Mouse (Mus musculus) cerebellum, adult 9-11 months (tissue): ENCODE data around the gene Tmigd3.

Experiments
- DNase-seq: peaks from one replicate; pipeline ENCODE4 v3.0.0; 2022

Tmigd3 gene

DNA sequence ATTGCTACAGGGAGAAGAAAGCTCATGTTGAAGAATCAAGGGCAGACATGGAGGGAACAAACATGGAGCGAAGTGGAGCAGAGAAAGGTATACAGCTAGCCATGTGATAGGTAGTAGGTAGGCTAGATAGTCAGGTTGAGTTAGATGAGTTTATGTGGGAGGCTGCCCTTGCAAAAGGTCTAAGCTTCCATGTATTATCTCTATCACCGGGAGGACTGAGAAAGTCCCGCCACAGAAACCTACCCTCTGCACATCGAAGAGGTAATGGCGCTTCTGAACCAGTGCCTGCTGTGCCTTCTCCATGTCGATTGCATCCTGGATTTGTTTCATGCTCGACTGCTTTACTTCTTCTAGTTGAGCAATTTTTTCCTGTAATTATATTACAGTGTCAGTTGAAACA lies 80.6 kb downstream of the Tmigd3 start:
- no peak for DNase-seq

DNA sequence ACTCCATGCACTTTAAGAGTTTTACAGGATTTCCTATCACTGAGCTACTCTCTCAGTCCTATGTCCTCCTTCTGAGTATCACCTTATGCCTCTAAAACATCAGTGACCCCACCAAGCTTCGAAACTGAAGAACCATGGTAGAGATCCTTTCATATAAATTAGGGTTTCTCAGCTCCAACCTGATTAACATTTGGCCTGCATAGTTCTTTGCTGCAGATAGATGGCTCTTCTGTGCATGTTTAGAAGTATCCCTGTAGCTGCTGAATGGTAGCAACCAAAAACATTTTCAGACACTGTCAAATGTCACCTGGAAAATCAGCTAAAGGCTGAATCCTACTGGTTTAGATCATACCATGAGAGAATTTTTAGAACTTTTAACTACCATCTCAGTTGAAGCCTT lies 86.5 kb downstream of the Tmigd3 start:
- no peak for DNase-seq

DNA sequence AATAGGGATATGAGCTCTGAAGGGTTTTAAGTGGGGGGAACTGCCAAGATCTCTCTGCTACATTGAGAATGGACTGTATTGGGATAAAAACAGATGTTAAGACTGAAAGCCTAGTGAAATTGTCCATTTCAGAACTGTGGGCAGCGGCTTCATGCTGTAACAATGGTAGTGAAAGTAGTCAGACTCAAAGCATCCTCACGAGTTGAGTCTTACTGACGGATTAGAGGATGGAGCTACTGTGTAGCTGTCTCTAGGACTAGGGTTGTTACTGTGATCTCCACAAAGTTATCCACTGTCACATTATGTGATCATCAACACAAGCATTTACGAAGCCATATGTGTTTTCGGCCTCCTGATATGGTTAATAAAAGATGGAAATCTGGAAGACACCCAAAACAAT lies 87.5 kb downstream of the Tmigd3 start:
- no peak for DNase-seq

DNA sequence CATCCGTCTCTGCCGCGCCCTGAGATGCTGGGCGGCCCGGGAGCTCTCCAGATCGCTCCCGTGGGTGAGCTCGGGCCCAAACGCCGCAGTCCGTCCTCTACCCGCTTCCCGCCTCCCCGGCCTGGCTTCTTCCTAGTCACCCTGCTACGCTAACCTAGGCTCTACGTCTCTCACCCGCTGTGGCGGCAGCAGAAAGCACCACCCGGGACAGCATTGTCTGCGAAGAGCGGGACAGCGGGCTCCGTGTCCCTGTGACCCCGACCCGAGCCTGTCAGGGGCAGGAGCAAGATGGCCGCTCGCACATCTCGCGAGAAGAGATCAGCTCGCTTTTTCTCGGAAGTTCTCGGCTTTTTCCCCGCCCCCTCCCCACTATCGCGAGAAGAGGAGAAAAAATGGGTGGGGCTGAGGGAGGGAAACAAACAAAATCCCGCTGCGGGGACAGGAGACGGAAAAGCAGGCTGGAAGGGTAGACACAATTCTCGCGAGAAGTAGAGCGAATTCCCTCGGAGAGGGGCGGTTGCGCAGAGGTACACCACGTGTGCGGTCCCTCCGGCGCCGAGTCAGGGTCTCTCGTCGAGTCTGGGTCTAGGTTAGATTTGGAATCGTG lies 88.4 kb downstream of the Tmigd3 start, which contains the start of gene Wdr77:
Gene Wdr77 (plus strand): TSS at position 396 of the 607 bp plus-strand sequence.
- peak; percentile 96 for DNase-seq

DNA sequence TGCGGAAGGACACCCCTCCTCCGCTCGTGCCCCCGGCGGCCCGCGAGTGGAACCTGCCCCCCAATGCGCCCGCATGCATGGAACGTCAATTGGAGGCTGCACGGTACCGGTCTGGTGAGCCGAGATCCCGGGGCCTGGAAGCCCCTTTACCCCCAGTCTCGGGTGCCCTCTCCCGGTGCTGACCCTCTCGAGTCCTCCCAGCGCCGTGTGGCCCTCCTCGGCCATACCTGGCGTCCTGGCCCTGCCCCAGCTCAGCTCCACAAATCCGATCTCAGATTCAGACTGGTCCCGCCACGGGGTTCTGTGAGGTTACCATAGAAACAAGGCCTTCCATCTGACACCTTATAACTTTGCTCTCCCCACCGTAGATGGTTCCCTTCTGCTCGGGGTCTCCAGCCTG lies 88.9 kb downstream of the Tmigd3 start:
- no peak for DNase-seq

DNA sequence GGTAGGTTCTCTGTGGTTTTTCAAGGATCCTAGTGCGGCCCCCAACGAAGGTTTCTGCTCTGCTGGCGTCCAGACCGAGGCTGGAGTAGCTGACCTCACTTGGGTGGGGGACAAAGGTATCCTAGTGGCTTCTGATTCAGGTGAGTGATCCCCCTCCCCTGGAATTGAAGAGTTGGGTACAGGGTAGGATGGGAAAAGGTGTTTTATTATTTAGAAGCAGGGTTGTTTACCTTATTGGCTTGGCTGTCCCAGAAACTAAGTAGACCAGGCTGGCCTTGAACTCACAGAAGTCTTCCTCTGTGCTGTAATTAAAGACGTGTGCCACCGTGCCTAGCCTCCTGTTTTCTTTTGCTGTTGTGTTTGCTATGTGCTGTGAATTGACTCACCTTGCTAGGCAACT lies 89.3 kb downstream of the Tmigd3 start, which contains the start of gene Atp5f1:
Gene Atp5f1 (minus strand): TSS at position 101 of the 400 bp plus-strand sequence.
- no peak for DNase-seq

DNA sequence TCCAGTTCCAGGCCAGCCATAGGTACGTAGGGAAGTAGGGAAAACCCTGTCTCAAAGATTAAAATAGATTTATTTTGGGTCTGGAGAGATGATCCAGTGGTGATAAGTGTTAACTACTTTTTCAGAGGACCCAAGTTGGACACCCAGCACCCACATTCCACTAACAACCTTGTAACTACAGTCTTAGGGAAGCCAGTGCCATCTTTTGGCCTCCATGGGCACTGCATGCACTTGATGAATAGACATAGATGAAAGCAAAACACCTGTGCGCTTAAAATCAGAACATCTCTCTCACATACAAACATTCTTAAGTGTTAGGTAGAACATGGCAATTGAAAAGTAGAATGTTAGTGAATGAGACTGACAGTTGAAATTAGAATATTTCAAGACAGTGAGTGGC lies 90.0 kb downstream of the Tmigd3 start:
- peak; percentile 20 for DNase-seq

DNA sequence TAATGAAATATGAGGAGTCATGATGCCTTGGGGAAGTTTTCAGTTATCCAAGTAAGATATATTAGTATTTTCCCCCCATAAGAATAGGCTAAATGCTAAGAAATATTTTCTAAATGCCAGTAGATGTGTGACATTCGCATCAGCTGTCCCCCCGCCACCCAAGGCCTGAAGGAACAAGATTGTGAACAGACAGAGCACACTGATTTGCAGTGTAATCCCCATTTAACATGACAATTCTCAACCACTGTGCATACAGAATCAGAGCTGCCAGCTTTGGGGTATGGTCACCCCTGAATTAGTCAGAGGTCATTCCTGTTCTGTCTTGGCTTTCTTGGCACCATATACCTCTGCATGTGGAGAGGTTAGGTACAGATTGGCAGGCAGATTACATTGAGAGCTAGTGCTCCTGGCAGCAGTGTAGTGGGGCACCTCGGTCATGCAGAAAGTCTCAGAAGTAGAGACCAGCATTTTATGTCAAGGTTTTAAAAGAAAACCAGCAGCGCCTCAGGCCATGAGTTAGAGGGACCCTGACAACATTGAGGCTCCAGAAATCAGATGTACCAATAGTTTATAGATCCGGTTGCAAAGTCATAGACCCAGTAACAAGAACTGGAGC lies 101.2 kb downstream of the Tmigd3 start:
- DNase-seq = no peak

DNA sequence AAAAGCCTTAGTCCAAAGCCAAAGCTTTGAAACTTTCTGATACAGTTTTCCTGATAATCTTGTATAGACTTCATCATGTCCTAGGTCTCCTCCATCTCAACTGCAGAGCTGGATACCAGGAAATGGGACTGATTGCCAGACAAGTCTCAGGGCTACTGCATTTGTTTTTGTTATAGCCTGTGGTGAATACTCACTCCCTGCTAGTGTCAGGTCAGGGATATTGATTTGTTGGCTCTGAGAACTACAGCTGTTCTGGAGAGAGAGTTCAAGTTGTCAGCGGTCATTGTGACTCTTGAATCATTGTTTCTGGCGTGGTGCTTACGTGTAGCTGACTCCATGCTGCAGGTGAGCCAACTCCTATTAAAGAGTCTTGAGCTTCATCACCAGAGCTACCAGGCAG lies 102.7 kb downstream of the Tmigd3 start, which contains the start of gene Ovgp1:
Gene Ovgp1 (plus strand): TSS at position 301 of the 400 bp plus-strand sequence.
- DNase-seq = no peak
